Mouse (Mus musculus) forebrain, embryonic 14.5 days (tissue): ENCODE measurements around the gene Hebp2. TPM values are rescaled to one million over a fixed set of nuclear protein-coding genes. Genes with fewer than 3 reads are reported as not detected.
A peak's percentile ranks its signal among the peaks of the same experiment; 100 is the strongest.

Experiments
- ATAC-seq: fragments of 200-750 bp; cut with Nextera tagmentation; 2 replicates; pipeline ENCODE4 v1.8.0; 2017; ENCODE audit warnings: mild to moderate bottlenecking, moderate library complexity
- DNase-seq: peaks from one replicate; pipeline ENCODE4 v3.0.0-alpha.2; 2015; ENCODE audit warnings: low spot score
- H3K27ac ChIP-seq: fragments of 300-500 bp; sonication (generic); 2 replicates; pipeline ENCODE4 v1.5.1; 2014; ENCODE audit warnings: low read depth, mild to moderate bottlenecking, control low read depth, low read length, moderate library complexity
- H3K27me3 ChIP-seq: fragments of 300-500 bp; sonication (generic); replicated peaks from 2 replicates; pipeline ENCODE4 v1.6.1; 2014; ENCODE audit warnings: low read length, control low read depth, mixed read lengths; ENCODE audit not compliant: control insufficient read depth, insufficient read depth
- H3K36me3 ChIP-seq: fragments of 300-500 bp; sonication (generic); 2 replicates; pipeline ENCODE4 v1.6.1; 2014; ENCODE audit warnings: low read length, control low read depth; ENCODE audit not compliant: control insufficient read depth, insufficient read depth
- H3K4me1 ChIP-seq: fragments of 300-500 bp; sonication (generic); 2 replicates; pipeline ENCODE4 v1.6.1; 2014; ENCODE audit warnings: antibody characterized with exemption, low read length, control low read depth; ENCODE audit not compliant: control insufficient read depth, insufficient read depth
- H3K4me2 ChIP-seq: fragments of 300-500 bp; sonication (generic); 2 replicates; pipeline ENCODE4 v1.6.1; 2014; ENCODE audit warnings: mild to moderate bottlenecking, control low read depth, low read length
- H3K4me3 ChIP-seq: fragments of 300-500 bp; sonication (generic); 2 replicates; pipeline ENCODE4 v1.5.1; 2014; ENCODE audit warnings: low read depth, low read length, control low read depth
- H3K9ac ChIP-seq: fragments of 300-500 bp; sonication (generic); 2 replicates; pipeline ENCODE4 v1.6.1; 2014; ENCODE audit warnings: mild to moderate bottlenecking, low read length, control low read depth, moderate library complexity
- H3K9me3 ChIP-seq: fragments of 300-500 bp; sonication (generic); replicated peaks from 2 replicates; pipeline ENCODE4 v1.6.1; 2016; ENCODE audit warnings: low read length, control low read depth, mixed read lengths; ENCODE audit not compliant: control insufficient read depth
- WGBS: fragments of 180-500 bp; shearing (Covaris S2); extraction: QIAGEN DNeasy Blood & Tissue Kit; methylation state at CpG from one replicate; pipeline ENCODE4 v1.1.7; 2014; 5-methylcytosine and 5-hydroxymethylcytosine counted together
- polyA plus RNA-seq: library from polyadenylated mRNA; unstranded; fragments of >200 nt; fragmentation: Nextera tagmentation; extraction: Ambion mirVana; gene quantifications from 2 replicates; pipeline ENCODE4 v1.2.1, GENCODE M21; 2014

The Hebp2 gene
- polyA plus RNA-seq, 1 experiment from 2014 or later, result 7.7 TPM

- Histone ChIP-seq H3K4me1 (peaks cover 17% of the 10 kb centered on the region; the same call in 1 of the 2 replicates), H3K27me3 (no peaks in the 10 kb centered on the region), H3K4me2 (no peak overlapping the region), H3K4me3 (no peak overlapping the region), H3K9me3 (no peaks in the 10 kb centered on the region), H3K36me3 (peaks cover 22% of the 10 kb centered on the region), H3K9ac (no peak overlapping the region), H3K27ac (peak overlapping the region; percentile 61; the same call in 1 of the 2 replicates)
- 65% methylated on average over 22 of the region's 22 CpGs for WGBS
- peak; percentile 56 for DNase-seq
- ATAC-seq, result peak; percentile 22; the same call in 1 of the 2 replicates
These were observed 19.6 kb downstream of the Hebp2 start for GRCm38 (mm10) chr10:18526184-18526850.

DNA sequence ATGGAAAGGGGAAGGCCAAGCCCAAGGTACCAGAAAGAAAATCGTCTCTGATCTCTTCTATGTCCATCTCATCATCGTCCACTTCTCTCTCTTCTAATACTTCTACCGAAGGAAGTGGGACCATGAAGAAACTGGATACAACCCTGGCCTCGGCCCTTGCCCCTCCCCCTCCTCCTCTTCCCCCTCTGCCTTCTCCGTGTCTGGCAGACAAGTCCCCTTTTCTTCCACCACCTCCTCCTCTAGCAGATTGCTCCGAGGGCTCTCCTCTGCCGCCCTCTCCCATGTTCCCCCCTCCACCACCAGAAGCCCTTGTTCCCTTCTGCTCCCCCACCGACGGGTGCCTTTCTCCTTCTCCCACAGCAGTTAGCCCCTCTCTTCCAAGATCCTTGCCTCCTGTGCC is 20.1 kb downstream of the Hebp2 start:
- ATAC-seq, result no peak
- WGBS, result 55% methylated on average over 9 of the region's 9 CpGs

GRCm38 (mm10) chr10:18525311-18525710 is 20.6 kb downstream of the Hebp2 start:
- no peaks in the 10 kb centered on the region for H3K27me3 ChIP-seq
- H3K4me1 ChIP-seq, result peaks cover 17% of the 10 kb centered on the region; the same call in 1 of the 2 replicates
- H3K9me3 ChIP-seq, result no peaks in the 10 kb centered on the region
- DNase-seq (no peak), ATAC-seq (no peak)
- H3K9ac ChIP-seq, result no peak overlapping the region
- no peak overlapping the region for H3K4me2 ChIP-seq
- no peak overlapping the region for H3K4me3 ChIP-seq
- peaks cover 18% of the 10 kb centered on the region for H3K36me3 ChIP-seq
- WGBS, result 75% methylated on average over 15 of the region's 15 CpGs
- no peak overlapping the region for H3K27ac ChIP-seq

More for the DNA sequence above, 20.1 kb downstream of the Hebp2 start:
- no peak for DNase-seq
- Histone ChIP-seq H3K9ac (no peak overlapping the region), H3K4me3 (no peak overlapping the region), H3K36me3 (peaks cover 18% of the 10 kb centered on the region), H3K4me1 (peaks cover 17% of the 10 kb centered on the region; the same call in 1 of the 2 replicates), H3K9me3 (no peaks in the 10 kb centered on the region), H3K4me2 (no peak overlapping the region), H3K27ac (peak overlapping the region; percentile 61; the same call in 1 of the 2 replicates), H3K27me3 (no peaks in the 10 kb centered on the region)

- 50% methylated on average over 2 of the region's 2 CpGs for WGBS
These were observed 23.3 kb downstream of the Hebp2 start for GRCm38 (mm10) chr10:18522556-18522955.

GRCm38 (mm10) chr10:18511496-18511895 is 34.4 kb downstream of the Hebp2 start:
- no peak for ATAC-seq
- Histone ChIP-seq H3K27me3 (no peaks in the 10 kb centered on the region), H3K36me3 (peaks cover 8% of the 10 kb centered on the region), H3K9ac (no peak overlapping the region), H3K4me1 (peaks cover 14% of the 10 kb centered on the region), H3K27ac (no peak overlapping the region), H3K4me2 (no peak overlapping the region), H3K9me3 (no peaks in the 10 kb centered on the region), H3K4me3 (no peak overlapping the region)
- no peak for DNase-seq
- 92% methylated on average over 11 of the region's 11 CpGs for WGBS

More at GRCm38 (mm10) chr10:18522556-18522955, 23.3 kb downstream of the Hebp2 start:
- Histone ChIP-seq H3K4me1 (peaks cover 14% of the 10 kb centered on the region; the same call in 1 of the 2 replicates), H3K9me3 (no peaks in the 10 kb centered on the region), H3K27ac (peak overlapping the region; percentile 61), H3K4me2 (no peak overlapping the region), H3K27me3 (no peaks in the 10 kb centered on the region), H3K4me3 (no peak overlapping the region), H3K9ac (no peak overlapping the region), H3K36me3 (peaks cover 18% of the 10 kb centered on the region)
- ATAC-seq (peak; percentile 13; the same call in 1 of the 2 replicates), DNase-seq (peak; percentile 54)

- Histone ChIP-seq H3K4me1 (peaks cover 22% of the 10 kb centered on the region), H3K4me3 (no peak overlapping the region), H3K36me3 (peaks cover 8% of the 10 kb centered on the region), H3K27me3 (no peaks in the 10 kb centered on the region), H3K27ac (no peak overlapping the region), H3K9ac (no peak overlapping the region), H3K9me3 (no peaks in the 10 kb centered on the region), H3K4me2 (no peak overlapping the region)
- 59% methylated on average over 3 of the region's 3 CpGs for WGBS
- no peak for ATAC-seq
- no peak for DNase-seq
These were observed 35.2 kb downstream of the Hebp2 start for GRCm38 (mm10) chr10:18510663-18511062.

- Histone ChIP-seq H3K27me3 (no peaks in the 10 kb centered on the region), H3K9me3 (no peaks in the 10 kb centered on the region)
These were observed 37.3 kb downstream of the Hebp2 start for GRCm38 (mm10) chr10:18508586-18508985.

GRCm38 (mm10) chr10:18507869-18508473 is 37.9 kb downstream of the Hebp2 start:
- no peak for DNase-seq
- no peak overlapping the region for H3K27ac ChIP-seq
- 79% methylated on average over 2 of the region's 2 CpGs for WGBS
- no peak for ATAC-seq
- H3K4me1 ChIP-seq, result peaks cover 28% of the 10 kb centered on the region
- no peak overlapping the region for H3K4me2 ChIP-seq
- H3K36me3 ChIP-seq, result peaks cover 8% of the 10 kb centered on the region
- H3K4me3 ChIP-seq, result no peak overlapping the region
- H3K9ac ChIP-seq, result no peak overlapping the region
- H3K9me3 ChIP-seq, result no peaks in the 10 kb centered on the region
- no peaks in the 10 kb centered on the region for H3K27me3 ChIP-seq

More at GRCm38 (mm10) chr10:18508586-18508985, 37.3 kb downstream of the Hebp2 start:
- H3K4me2 ChIP-seq, result no peak overlapping the region
- no peak overlapping the region for H3K9ac ChIP-seq
- no peak overlapping the region for H3K27ac ChIP-seq
- 88% methylated on average over 1 of the region's 1 CpGs for WGBS
- H3K36me3 ChIP-seq, result peaks cover 8% of the 10 kb centered on the region
- no peak overlapping the region for H3K4me3 ChIP-seq
- ATAC-seq (no peak), DNase-seq (peak; percentile 39)
- peaks cover 28% of the 10 kb centered on the region for H3K4me1 ChIP-seq

DNA sequence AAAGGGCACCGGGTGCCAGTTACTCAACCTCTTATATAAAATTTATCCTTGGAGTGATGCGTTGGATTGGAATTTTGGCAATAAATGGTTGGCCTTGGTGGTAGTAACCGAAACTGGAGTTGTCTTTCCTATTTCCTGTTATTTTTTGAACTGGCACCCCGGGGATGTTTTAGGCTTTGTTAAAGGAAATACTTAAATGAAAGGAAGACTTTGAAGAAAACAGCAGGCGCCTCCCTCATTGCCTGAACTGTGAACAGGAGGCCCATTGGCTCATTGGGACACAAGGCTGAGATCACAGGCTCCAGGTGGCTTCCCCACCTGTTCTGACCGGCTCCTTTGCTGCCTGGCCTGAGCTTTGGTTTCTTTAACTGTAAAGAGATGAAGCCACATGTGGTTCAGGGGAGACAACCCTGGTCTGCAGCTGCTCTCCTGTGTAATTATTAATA is 39.4 kb downstream of the Hebp2 start:
- H3K27ac ChIP-seq, result peak overlapping the region; percentile 14; the same call in 1 of the 2 replicates

More for the DNA sequence above, 39.4 kb downstream of the Hebp2 start:
- Histone ChIP-seq H3K4me2 (peak overlapping the region; percentile 14; the same call in 1 of the 2 replicates), H3K4me3 (no peak overlapping the region), H3K27me3 (no peaks in the 10 kb centered on the region), H3K4me1 (peaks cover 31% of the 10 kb centered on the region), H3K36me3 (peaks cover 2% of the 10 kb centered on the region), H3K9me3 (no peaks in the 10 kb centered on the region), H3K9ac (no peak overlapping the region)
- DNase-seq (no peak), ATAC-seq (peak; percentile 30; the same call in 1 of the 2 replicates)
- WGBS, result 15% methylated on average over 6 of the region's 6 CpGs
